Mouse (Mus musculus): ENCODE measurements around the gene Zfhx2. TPM values are rescaled to one million over a fixed set of nuclear protein-coding genes. Genes with fewer than 3 reads are reported as not detected.
A peak's percentile ranks its signal among the peaks of the same experiment; 100 is the strongest.

The Zfhx2 gene
- total and polyA plus RNA-seq, 3 experiments: 0.42 to 3.2 TPM; not detected in 1

DNA sequence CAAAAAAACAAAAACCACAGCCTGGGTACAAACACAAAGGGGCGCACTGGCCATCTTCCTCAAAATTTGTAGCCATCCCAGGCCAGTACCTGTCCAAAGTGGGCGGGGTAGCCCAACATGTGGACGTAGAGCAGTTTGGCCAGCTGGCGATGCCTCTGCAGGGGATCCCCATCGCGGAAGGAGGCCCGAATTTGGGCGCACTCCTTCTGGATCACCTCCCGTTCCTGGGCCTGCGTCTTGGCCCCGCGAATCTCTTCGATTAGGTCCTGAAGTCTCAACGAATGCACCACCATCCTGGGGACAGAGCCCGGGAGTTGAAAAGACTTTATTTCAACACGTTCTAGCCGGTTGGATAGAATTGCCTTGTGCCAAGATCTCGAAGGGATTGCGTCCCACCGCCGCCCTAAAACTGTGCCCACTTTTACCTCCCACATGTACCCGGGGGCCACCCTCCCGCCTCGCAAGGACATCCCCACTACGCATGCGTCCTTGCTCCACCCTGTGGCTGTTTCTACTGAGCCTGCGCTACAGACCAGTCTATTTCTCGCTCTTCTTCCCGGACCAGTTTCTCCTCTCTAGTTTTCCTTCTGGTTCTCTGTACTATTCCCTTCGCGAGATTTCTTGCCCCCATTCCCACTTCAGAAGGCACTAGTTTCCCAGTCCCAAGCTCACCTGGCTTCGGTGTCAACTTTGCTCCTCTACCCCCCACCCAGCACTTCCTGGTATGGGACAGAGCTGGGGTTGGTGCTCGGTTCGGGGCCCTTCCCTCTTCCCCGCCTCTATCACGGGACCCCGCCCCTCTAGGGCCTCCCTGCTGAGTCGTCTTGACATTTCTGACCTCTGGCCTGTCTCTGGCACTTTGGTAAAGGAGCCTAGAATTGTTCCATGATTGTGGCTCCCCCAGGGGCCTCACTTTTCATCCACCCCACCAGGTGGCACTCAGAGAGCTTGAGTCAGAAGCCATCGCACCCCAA, 14.0 kb upstream of the Zfhx2 start, which contains the start of gene Ap1g2 (continued):
- TF ChIP-seq TCF12 (IDR thresholded peaks at IDR 0.05; ENCODE audit: low read depth, low read length): 0 out of 2 replicates have a peak, but pooled peaks have one; percentile 2
- peak; percentile 66; the same call in 1 of the 2 replicates for TF ChIP-seq MXI1 (IDR thresholded peaks at IDR 0.05; ENCODE audit: low read depth, low read length)
- TF ChIP-seq SIN3A (IDR thresholded peaks at IDR 0.05; ENCODE audit: low read length): peak; percentile 74
- no peak for TF ChIP-seq EP300 (IDR thresholded peaks at IDR 0.05; ENCODE audit: low read depth in 1 of 2, low read length in 2 of 2)

DNA sequence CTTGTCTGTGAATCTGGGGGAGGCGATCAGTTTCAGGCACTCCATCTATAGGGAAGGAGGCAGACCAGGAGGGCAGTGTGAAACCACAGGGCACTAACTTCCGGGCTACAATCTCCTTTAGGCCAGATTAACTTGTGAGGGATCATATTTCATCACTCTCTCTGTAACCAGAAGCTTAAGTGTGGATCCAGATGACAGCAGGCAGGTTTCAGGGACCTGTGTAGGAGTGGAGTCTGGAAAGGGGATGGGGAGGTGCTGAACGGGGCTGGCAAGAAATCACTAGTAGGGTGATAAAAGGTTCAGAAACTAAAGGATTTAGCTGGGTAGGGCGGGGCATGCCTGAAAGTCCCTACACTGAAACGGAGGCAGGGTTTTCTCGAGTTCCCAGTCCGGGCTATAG, 13.3 kb upstream of the Zfhx2 start:
- Histone ChIP-seq H3K4me1 (ENCODE audit: control insufficient read depth in 1 of 2, insufficient read depth in 2 of 2, low read length in 2 of 2) (peaks cover 6 to 10% of the 10 kb centered on the region in 2 experiments), H3K79me2 (ENCODE audit: control insufficient read depth, insufficient read depth, low read length, poor library complexity) (peaks cover 2% of the 10 kb centered on the region; the same call in 1 of the 2 replicates), H3K27me3 (ENCODE audit: control insufficient read depth in 1 of 2, insufficient read depth in 2 of 2, low read length in 2 of 2) (peaks cover 0 to under 1% of the 10 kb centered on the region in 2 experiments; a peak in 1 of 4 replicates), H3K9ac (ENCODE audit: control insufficient read depth, low read depth, low read length, poor library complexity, severe bottlenecking) (peak overlapping the region; percentile 78), H3K27ac (ENCODE audit: control insufficient read depth, low read depth, low read length) (peak overlapping the region; percentile 57; the same call in 1 of the 2 replicates), H3K36me3 (ENCODE audit: control insufficient read depth in 1 of 2, insufficient read depth in 2 of 2, low read length in 2 of 2) (peaks cover 0 to 5% of the 10 kb centered on the region in 2 experiments; a peak in 2 of 4 replicates), H3K9me3 (replicated peaks; ENCODE audit: insufficient read depth, low read length) (no peaks in the 10 kb centered on the region), H3K4me3 (ENCODE audit: control insufficient read depth in 1 of 2, insufficient read depth in 1 of 2, low read depth in 2 of 2, low read length in 2 of 2) (peak overlapping the region; percentile 72 to 97)
- TF ChIP-seq EP300 (IDR thresholded peaks at IDR 0.05; ENCODE audit: low read depth in 1 of 2, low read length in 2 of 2) (peak in 1 of 2 experiments; percentile 21; a peak in 1 of 4 replicates), TAL1 (IDR thresholded peaks at IDR 0.05; ENCODE audit: low read length) (peak; percentile 32), SIN3A (IDR thresholded peaks at IDR 0.05; ENCODE audit: low read length) (no peak)
- peak; percentile 59 for DNase-seq (ENCODE audit: low read depth, low spot score)

DNA sequence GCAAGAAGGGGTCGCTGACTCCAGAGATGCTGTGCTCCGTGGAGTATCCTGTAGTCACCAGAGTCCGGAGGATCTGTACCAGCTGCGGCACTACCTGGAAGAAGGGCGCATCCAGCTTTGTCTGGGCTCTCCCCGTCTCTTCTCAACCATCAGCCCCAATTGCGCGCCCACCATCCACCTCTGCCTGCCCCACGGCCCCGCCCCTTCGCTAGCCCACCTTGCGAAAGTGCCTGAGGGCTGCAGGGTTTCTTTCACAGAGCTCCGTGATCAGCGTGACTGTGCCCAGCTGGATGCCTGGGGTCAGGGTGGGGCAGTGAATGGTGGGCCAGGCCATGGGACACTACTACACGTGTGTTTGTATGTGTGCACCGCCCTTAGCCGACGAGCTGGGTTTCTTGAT, 12.2 kb upstream of the Zfhx2 start:
- peaks cover 6 to 10% of the 10 kb centered on the region in 2 experiments for H3K4me1 ChIP-seq (ENCODE audit: control insufficient read depth in 1 of 2, insufficient read depth in 2 of 2, low read length in 2 of 2)
- peaks cover 0 to 5% of the 10 kb centered on the region in 2 experiments; a peak in 2 of 4 replicates for H3K36me3 ChIP-seq (ENCODE audit: control insufficient read depth in 1 of 2, insufficient read depth in 2 of 2, low read length in 2 of 2)
- no peak for DNase-seq (ENCODE audit: low read depth, low spot score)

More for the DNA sequence above, 12.2 kb upstream of the Zfhx2 start:
- no peak overlapping the region for H3K9ac ChIP-seq (ENCODE audit: control insufficient read depth, low read depth, low read length, poor library complexity, severe bottlenecking)
- H3K79me2 ChIP-seq (ENCODE audit: control insufficient read depth, insufficient read depth, low read length, poor library complexity): peaks cover 2% of the 10 kb centered on the region; the same call in 1 of the 2 replicates
- no peak overlapping the region for H3K27ac ChIP-seq (ENCODE audit: control insufficient read depth, low read depth, low read length)
- no peaks in the 10 kb centered on the region for H3K27me3 ChIP-seq (ENCODE audit: control insufficient read depth in 1 of 2, insufficient read depth in 2 of 2, low read length in 2 of 2)
- H3K4me3 ChIP-seq (ENCODE audit: control insufficient read depth in 1 of 2, insufficient read depth in 1 of 2, low read depth in 2 of 2, low read length in 2 of 2): no peak overlapping the region
- no peak for TF ChIP-seq ZNF384 (IDR thresholded peaks at IDR 0.05; ENCODE audit: low read depth, low read length)
- TF ChIP-seq TAL1 (IDR thresholded peaks at IDR 0.05; ENCODE audit: low read length): no peak
- TF ChIP-seq ELF1 (IDR thresholded peaks at IDR 0.05; ENCODE audit: low read depth, low read length): no peak
- no peak for TF ChIP-seq EP300 (IDR thresholded peaks at IDR 0.05; ENCODE audit: low read depth in 1 of 2, low read length in 2 of 2)
- no peak for TF ChIP-seq HCFC1 (IDR thresholded peaks at IDR 0.05; ENCODE audit: low read depth, low read length)
- TF ChIP-seq CHD2 (IDR thresholded peaks at IDR 0.05; ENCODE audit: low read length): no peak
- TF ChIP-seq TCF12 (IDR thresholded peaks at IDR 0.05; ENCODE audit: low read depth, low read length): no peak
- no peak for TF ChIP-seq E2F4 (IDR thresholded peaks at IDR 0.05; ENCODE audit: borderline replicate concordance, low read depth, low read length)
- no peak for TF ChIP-seq UBTF (IDR thresholded peaks at IDR 0.05; ENCODE audit: borderline replicate concordance, insufficient read depth, low read depth, low read length)
- no peak for TF ChIP-seq MXI1 (IDR thresholded peaks at IDR 0.05; ENCODE audit: low read depth, low read length)
- no peak for TF ChIP-seq POLR2A (IDR thresholded peaks at IDR 0.05; ENCODE audit: control insufficient read depth in 1 of 2, insufficient read depth in 1 of 2, low read depth in 1 of 2, low read length in 2 of 2, poor library complexity in 1 of 2)
- TF ChIP-seq MAFK (IDR thresholded peaks at IDR 0.05; ENCODE audit: borderline replicate concordance, low read depth, low read length): no peak
- TF ChIP-seq GATA1 (IDR thresholded peaks at IDR 0.05; ENCODE audit: low read depth, low read length): no peak
- TF ChIP-seq ETS1 (IDR thresholded peaks at IDR 0.05; ENCODE audit: low read depth, low read length): no peak
- TF ChIP-seq ZC3H11A (IDR thresholded peaks at IDR 0.05; ENCODE audit: low read depth, low read length): no peak
- no peak for TF ChIP-seq RCOR1 (IDR thresholded peaks at IDR 0.05; ENCODE audit: low read depth, low read length)
- TF ChIP-seq MYB (IDR thresholded peaks at IDR 0.05; ENCODE audit: low read depth, low read length): no peak
- TF ChIP-seq ZMIZ1 (IDR thresholded peaks at IDR 0.05; ENCODE audit: low read depth, low read length): no peak
- no peak for TF ChIP-seq CHD1 (IDR thresholded peaks at IDR 0.05; ENCODE audit: low read depth, low read length)
- TF ChIP-seq MYC (IDR thresholded peaks at IDR 0.05; ENCODE audit: low read depth, low read length): no peak
- H3K9me3 ChIP-seq (replicated peaks; ENCODE audit: insufficient read depth, low read length): no peaks in the 10 kb centered on the region

Measured in MEL (cell line).